ENCODE assay signal across 8 mouse cellular contexts in genomic region chr2:47491874-47492539, GRCm38 (mm10).
A peak's percentile ranks its signal among the peaks of the same experiment; 100 is the strongest.
DNase-seq lines count a peak whose midpoint lies in the region; ATAC-seq and TF ChIP-seq lines count a peak whose summit lies in the region.

No protein-coding gene starts in this region.

- ATAC-seq in heart, postnatal 0 days (ENCODE audit: insufficient read depth, low read depth): no peak
- ATAC-seq in heart, embryonic 12.5 days (ENCODE audit: insufficient number of reproducible peaks, low FRiP score): no peak
- 0 out of 2 replicates have a peak, but pooled peaks have one; percentile 47 for ATAC-seq in neural tube, embryonic 15.5 days (ENCODE audit: low FRiP score)

- H3K9me3 ChIP-seq in heart, postnatal 0 days (replicated peaks; ENCODE audit: control insufficient read depth, low read length): no peaks in the 10 kb centered on the region
- no peaks in the 10 kb centered on the region for H3K9me3 ChIP-seq in heart, embryonic 12.5 days (replicated peaks)
- H3K9me3 ChIP-seq in neural tube, embryonic 15.5 days (replicated peaks): no peaks in the 10 kb centered on the region

- H3K4me3 ChIP-seq in heart, postnatal 0 days (ENCODE audit: low read depth, low read length): no peak overlapping the region
- no peak overlapping the region for H3K4me3 ChIP-seq in heart, embryonic 12.5 days
- H3K4me3 ChIP-seq in neural tube, embryonic 15.5 days (replicated peaks): no peak overlapping the region

- intact Hi-C loops in left cerebral cortex, postnatal 10 days (cut with DNase I): loop anchor here (5.0 kb wide), 1 partner anchor 1395 kb away; no protein-coding TSS in a partner anchor
- intact Hi-C loops in heart, postnatal 25 days (cut with DNase I): loop anchor here (2.0 kb wide), 1 partner anchor 1395 kb away; no protein-coding TSS in a partner anchor

- no peaks in the 10 kb centered on the region for H3K36me3 ChIP-seq in heart, postnatal 0 days (replicated peaks; ENCODE audit: control insufficient read depth, insufficient read depth, low read length)
- H3K36me3 ChIP-seq in heart, embryonic 12.5 days: no peaks in the 10 kb centered on the region
- H3K36me3 ChIP-seq in neural tube, embryonic 15.5 days: no peaks in the 10 kb centered on the region

- no peak overlapping the region for H3K9ac ChIP-seq in heart, postnatal 0 days (replicated peaks; ENCODE audit: low read depth, low read length)
- no peak overlapping the region for H3K9ac ChIP-seq in heart, embryonic 12.5 days
- no peak overlapping the region for H3K9ac ChIP-seq in neural tube, embryonic 15.5 days (replicated peaks)

- H3K27me3 ChIP-seq in heart, postnatal 0 days (ENCODE audit: control insufficient read depth, insufficient read depth, low read length): no peaks in the 10 kb centered on the region
- H3K27me3 ChIP-seq in heart, embryonic 12.5 days (replicated peaks): no peaks in the 10 kb centered on the region
- H3K27me3 ChIP-seq in neural tube, embryonic 15.5 days (replicated peaks): no peaks in the 10 kb centered on the region

- H3K4me1 ChIP-seq in heart, postnatal 0 days (ENCODE audit: control insufficient read depth, insufficient read depth): no peaks in the 10 kb centered on the region
- H3K4me1 ChIP-seq in heart, embryonic 12.5 days (replicated peaks): no peaks in the 10 kb centered on the region
- no peaks in the 10 kb centered on the region for H3K4me1 ChIP-seq in neural tube, embryonic 15.5 days

- TF ChIP-seq EP300 in heart, postnatal 0 days (IDR thresholded peaks at IDR 0.05; ENCODE audit: low read depth): no peak

- no peak overlapping the region for H3K27ac ChIP-seq in heart, postnatal 0 days (ENCODE audit: low read depth)
- H3K27ac ChIP-seq in heart, embryonic 12.5 days (ENCODE audit: poor library complexity, severe bottlenecking): no peak overlapping the region
- no peak overlapping the region for H3K27ac ChIP-seq in neural tube, embryonic 15.5 days (replicated peaks)

- H3K4me2 ChIP-seq in heart, postnatal 0 days (ENCODE audit: low read depth, low read length): no peak overlapping the region
- no peak overlapping the region for H3K4me2 ChIP-seq in heart, embryonic 12.5 days
- H3K4me2 ChIP-seq in neural tube, embryonic 15.5 days: no peak overlapping the region

- DNase-seq in heart, postnatal 0 days (ENCODE audit: low spot score): peak; percentile 25
- peak; percentile 9 for DNase-seq in thymus, postnatal 0 days (ENCODE audit: low spot score)
- DNase-seq in thymus, postnatal 14 days: no peak
- peak; percentile 70 for DNase-seq in embryo, embryonic 10.5 days (ENCODE audit: low spot score)
- peak; percentile 21 to 32 for DNase-seq in left cerebral cortex, postnatal 10 days (ENCODE audit: extremely low spot score in 1 of 2, low spot score in 2 of 2)
- DNase-seq in heart, postnatal 25 days (ENCODE audit: low spot score): no peak

- peak; percentile 67 for TF ChIP-seq CTCF in heart, postnatal 0 days (IDR thresholded peaks at IDR 0.05; ENCODE audit: low read depth)

- 14% methylated on average over 5 of the region's 5 CpGs for WGBS in heart, postnatal 0 days
- WGBS in heart, embryonic 12.5 days: 13% methylated on average over 5 of the region's 5 CpGs
- WGBS in neural tube, embryonic 15.5 days: 12% methylated on average over 5 of the region's 5 CpGs

Comparison
In these comparisons a context has a peak if more than half of its experiments do, and no peak if none do; other contexts are left out.
1. DNase-seq: peak in heart, postnatal 0 days (single experiment), thymus, postnatal 0 days (single experiment), embryo, embryonic 10.5 days (single experiment) and left cerebral cortex, postnatal 10 days (2 of 2); none in thymus, postnatal 14 days (single experiment) and heart, postnatal 25 days (single experiment).